Mouse (Mus musculus) hindbrain, embryonic 13.5 days (tissue): ENCODE data around the gene Srsf4. TPM values are rescaled to one million over a fixed set of nuclear protein-coding genes. Genes with fewer than 3 reads are reported as not detected.

ENCODE experiments used
- ATAC-seq: fragments of 200-750 bp; cut with Nextera tagmentation; 2 replicates; pipeline ENCODE4 v1.8.0; 2017; ENCODE audit warnings: moderate TSS enrichment; ENCODE audit not compliant: low FRiP score
- H3K27ac ChIP-seq: fragments of 300-500 bp; sonication (generic); 2 replicates; pipeline ENCODE4 v1.5.1; 2015; ENCODE audit warnings: inconsistent platforms, mild to moderate bottlenecking, moderate library complexity
- H3K27me3 ChIP-seq: fragments of 300-500 bp; sonication (generic); 2 replicates; pipeline ENCODE4 v1.6.1; 2015; ENCODE audit warnings: mild to moderate bottlenecking, inconsistent platforms
- H3K36me3 ChIP-seq: fragments of 300-500 bp; sonication (generic); 2 replicates; pipeline ENCODE4 v1.6.1; 2015; ENCODE audit warnings: mild to moderate bottlenecking, inconsistent platforms
- H3K4me1 ChIP-seq: fragments of 300-500 bp; sonication (generic); replicated peaks from 2 replicates; pipeline ENCODE4 v1.6.1; 2015; ENCODE audit warnings: inconsistent platforms
- H3K4me2 ChIP-seq: fragments of 300-500 bp; sonication (generic); 2 replicates; pipeline ENCODE4 v1.6.1; 2015; ENCODE audit warnings: inconsistent platforms, mild to moderate bottlenecking, moderate library complexity
- H3K4me3 ChIP-seq: fragments of 300-500 bp; sonication (generic); 2 replicates; pipeline ENCODE4 v1.5.1; 2015; ENCODE audit warnings: mild to moderate bottlenecking, inconsistent platforms
- H3K9ac ChIP-seq: fragments of 300-500 bp; sonication (generic); 2 replicates; pipeline ENCODE4 v1.6.1; 2015; ENCODE audit warnings: mild to moderate bottlenecking, inconsistent platforms
- H3K9me3 ChIP-seq: fragments of 300-500 bp; sonication (generic); 2 replicates; pipeline ENCODE4 v1.6.1; 2016; ENCODE audit warnings: inconsistent platforms
- WGBS: fragments of 180-500 bp; shearing (Covaris S2); methylation state at CpG from one replicate; pipeline ENCODE4 v1.1.7; 2015; 5-methylcytosine and 5-hydroxymethylcytosine counted together
- polyA plus RNA-seq: library from polyadenylated mRNA; unstranded; fragments of >200 nt; fragmentation: Nextera tagmentation; extraction: Ambion mirVana; gene quantifications from 2 replicates; pipeline ENCODE4 v1.2.1, GENCODE M21; 2015

Gene Srsf4
- polyA plus RNA-seq, result 115 and 119 TPM in 2 replicates

DNA sequence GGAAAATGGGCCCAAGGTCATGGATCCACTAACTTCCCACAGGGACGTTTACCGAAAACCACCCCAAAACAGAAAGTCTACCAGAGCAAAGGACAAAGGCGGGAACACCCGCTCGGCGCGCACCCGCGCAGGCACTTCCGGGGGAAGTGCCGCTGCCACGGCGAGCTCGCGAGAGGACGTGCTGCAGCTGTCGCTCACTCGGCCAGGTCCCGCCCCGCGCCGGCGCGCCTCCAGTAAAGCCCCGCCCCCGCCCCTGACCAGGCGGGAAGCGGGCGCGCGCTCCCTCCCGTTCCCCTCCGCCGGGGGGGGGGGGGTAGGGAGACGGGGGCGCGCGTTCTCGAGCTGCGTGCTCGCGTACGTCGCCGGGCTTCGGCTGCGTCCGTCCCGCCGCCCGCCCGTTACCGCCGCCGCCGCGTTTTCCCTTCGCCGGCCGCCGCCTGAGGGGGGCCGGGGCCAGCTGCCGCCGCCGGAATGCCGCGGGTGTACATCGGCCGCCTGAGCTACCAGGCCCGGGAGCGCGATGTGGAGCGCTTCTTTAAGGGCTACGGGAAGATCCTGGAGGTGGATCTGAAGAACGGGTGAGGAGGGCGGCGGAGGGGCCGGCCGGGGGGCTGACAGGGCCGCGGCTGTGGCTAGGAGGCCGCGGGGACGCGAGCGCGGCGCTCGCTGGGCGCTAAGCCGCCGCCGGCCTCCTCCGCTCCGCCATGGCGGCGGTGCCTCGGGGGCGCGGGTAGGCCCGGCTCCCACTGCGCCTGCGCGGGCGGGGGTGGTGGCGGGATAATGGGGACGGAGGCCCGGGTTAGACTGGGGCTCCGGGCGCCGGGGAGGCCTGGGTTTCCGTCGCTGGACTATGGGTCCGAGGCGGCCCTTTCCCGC, at the start of gene Srsf4:
TSS of gene Srsf4 (plus strand) at position 325 of the 876 bp plus-strand sequence.
- Histone ChIP-seq H3K4me2 (peak within 1 kb of the TSS; percentile 96), H3K36me3 (no peaks in the 10 kb centered on the region), H3K27me3 (no peaks in the 10 kb centered on the region), H3K4me1 (peaks cover 45% of the 10 kb centered on the region), H3K27ac (peak within 1 kb of the TSS; percentile 100), H3K9ac (peak within 1 kb of the TSS; percentile 99), H3K9me3 (no peaks in the 10 kb centered on the region), H3K4me3 (peak within 1 kb of the TSS; percentile 97)
- peak; percentile 96 for ATAC-seq
- under 1% methylated on average over 67 of the region's 116 CpGs for WGBS

- no peaks in the 10 kb centered on the region for H3K9me3 ChIP-seq
- 0 out of 2 replicates have a peak overlapping the region, but pooled peaks have one; percentile 19 for H3K9ac ChIP-seq
- H3K4me2 ChIP-seq, result no peak overlapping the region
- H3K27ac ChIP-seq, result no peak overlapping the region
- H3K4me1 ChIP-seq, result peaks cover 32% of the 10 kb centered on the region
- H3K27me3 ChIP-seq, result 0 out of 2 replicates have a peak, but pooled peaks cover 9% of the 10 kb centered on the region
- no peaks in the 10 kb centered on the region for H3K36me3 ChIP-seq
- 24% methylated on average over 3 of the region's 3 CpGs for WGBS
- H3K4me3 ChIP-seq, result no peak overlapping the region
- no peak for ATAC-seq
Measured at GRCm38 (mm10) chr4:131824939-131825338, 48.5 kb upstream of the Srsf4 start.

DNA sequence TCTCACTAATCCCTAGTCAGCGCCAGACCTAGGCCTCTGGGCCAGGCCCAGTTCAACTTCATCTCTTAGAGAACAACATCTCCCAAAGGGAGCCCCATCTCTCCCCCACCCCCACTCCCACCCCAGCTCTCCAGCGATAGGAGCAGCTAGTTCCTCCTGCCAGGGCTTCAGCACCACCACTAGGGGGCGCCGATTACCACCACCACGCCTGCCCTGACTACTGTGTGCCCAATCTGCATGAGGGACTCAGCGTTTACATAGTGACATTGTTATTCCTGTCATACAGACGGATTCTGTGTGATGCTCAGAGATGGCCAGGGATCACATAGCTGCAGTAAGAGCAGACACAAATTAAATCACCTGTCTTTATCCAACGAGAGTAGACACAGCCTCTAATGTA, 47.6 kb upstream of the Srsf4 start:
- peaks cover 7% of the 10 kb centered on the region for H3K27me3 ChIP-seq
- no peak overlapping the region for H3K4me3 ChIP-seq
- peaks cover 34% of the 10 kb centered on the region for H3K4me1 ChIP-seq
- no peak for ATAC-seq
- no peak overlapping the region for H3K9ac ChIP-seq
- no peak overlapping the region for H3K27ac ChIP-seq
- 44% methylated on average over 8 of the region's 8 CpGs for WGBS
- no peaks in the 10 kb centered on the region for H3K36me3 ChIP-seq
- H3K4me2 ChIP-seq, result no peak overlapping the region
- no peaks in the 10 kb centered on the region for H3K9me3 ChIP-seq

DNA sequence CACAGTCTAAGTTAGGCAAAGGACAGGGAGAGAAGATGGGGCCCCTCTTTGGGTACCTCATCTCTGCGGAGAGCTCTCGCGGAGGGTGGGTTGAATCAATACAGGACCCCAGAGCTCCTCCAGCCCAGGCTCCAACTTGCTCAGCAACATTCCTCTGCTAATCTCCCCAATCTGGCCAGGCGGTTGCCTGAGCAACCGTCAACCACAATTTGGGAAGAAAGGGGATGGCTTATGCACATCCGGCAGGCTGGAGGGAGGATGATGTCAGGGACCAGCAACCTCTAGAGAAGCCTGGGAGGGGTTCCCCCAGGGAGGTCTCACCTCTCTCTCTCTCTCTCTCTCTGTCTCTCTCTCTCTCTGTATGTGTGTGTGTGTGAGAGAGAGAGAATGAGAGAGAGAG, 46.5 kb upstream of the Srsf4 start:
- Histone ChIP-seq H3K9ac (no peak overlapping the region), H3K27me3 (peaks cover 10% of the 10 kb centered on the region), H3K27ac (no peak overlapping the region), H3K36me3 (no peaks in the 10 kb centered on the region), H3K9me3 (no peaks in the 10 kb centered on the region), H3K4me3 (no peak overlapping the region), H3K4me2 (no peak overlapping the region), H3K4me1 (peaks cover 24% of the 10 kb centered on the region)
- no peak for ATAC-seq
- WGBS, result 19% methylated on average over 6 of the region's 6 CpGs

GRCm38 (mm10) chr4:131829123-131829522, 44.3 kb upstream of the Srsf4 start:
- H3K4me1 ChIP-seq, result peaks cover 27% of the 10 kb centered on the region
- 81% methylated on average over 8 of the region's 8 CpGs for WGBS

DNA sequence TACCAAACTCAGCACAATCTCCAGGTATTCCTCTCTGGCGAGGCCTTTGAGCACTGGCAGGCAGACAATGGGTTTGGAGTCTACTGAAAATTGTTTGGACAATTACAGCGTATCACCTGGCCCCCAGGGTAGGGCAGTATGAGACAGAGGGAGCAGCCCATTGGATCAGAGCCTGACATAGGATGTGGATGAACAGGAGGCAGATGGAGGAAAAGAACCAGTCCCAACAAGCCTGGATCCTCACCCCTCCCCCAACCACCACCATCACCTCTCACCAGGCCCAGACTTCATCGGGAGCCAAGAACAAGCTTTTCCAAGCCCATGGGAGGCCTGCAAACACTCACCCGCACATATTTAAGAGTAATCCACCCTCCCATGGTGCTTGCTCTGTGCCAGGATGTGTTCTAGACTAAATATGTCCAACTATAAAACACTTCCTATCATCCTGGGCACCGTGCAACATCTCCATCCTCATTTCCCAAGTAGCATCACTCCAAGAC, 41.8 kb upstream of the Srsf4 start:
- Histone ChIP-seq H3K27ac (no peak overlapping the region), H3K36me3 (no peaks in the 10 kb centered on the region), H3K4me2 (no peak overlapping the region), H3K27me3 (peaks cover 36% of the 10 kb centered on the region), H3K9ac (no peak overlapping the region), H3K4me3 (no peak overlapping the region), H3K4me1 (peaks cover 27% of the 10 kb centered on the region), H3K9me3 (no peaks in the 10 kb centered on the region)
- WGBS, result 80% methylated on average over 5 of the region's 5 CpGs
- no peak for ATAC-seq

More at GRCm38 (mm10) chr4:131829123-131829522, 44.3 kb upstream of the Srsf4 start:
- H3K9ac ChIP-seq, result no peak overlapping the region
- H3K27ac ChIP-seq, result no peak overlapping the region
- no peak overlapping the region for H3K4me3 ChIP-seq
- ATAC-seq, result no peak
- H3K9me3 ChIP-seq, result no peaks in the 10 kb centered on the region
- no peak overlapping the region for H3K4me2 ChIP-seq
- no peaks in the 10 kb centered on the region for H3K36me3 ChIP-seq
- peaks cover 13% of the 10 kb centered on the region for H3K27me3 ChIP-seq

GRCm38 (mm10) chr4:131832759-131833407, 40.5 kb upstream of the Srsf4 start:
- Histone ChIP-seq H3K36me3 (no peaks in the 10 kb centered on the region), H3K4me2 (no peak overlapping the region), H3K9me3 (no peaks in the 10 kb centered on the region), H3K27me3 (peaks cover 49% of the 10 kb centered on the region), H3K4me1 (peaks cover 33% of the 10 kb centered on the region), H3K27ac (no peak overlapping the region), H3K9ac (no peak overlapping the region), H3K4me3 (no peak overlapping the region)
- 82% methylated on average over 3 of the region's 3 CpGs for WGBS
- ATAC-seq, result no peak

- H3K9me3 ChIP-seq, result no peaks in the 10 kb centered on the region
- H3K27me3 ChIP-seq, result peaks cover 56% of the 10 kb centered on the region
- no peaks in the 10 kb centered on the region for H3K36me3 ChIP-seq
- H3K9ac ChIP-seq, result peak overlapping the region; percentile 46
- H3K4me3 ChIP-seq, result no peak overlapping the region
- 30% methylated on average over 9 of the region's 9 CpGs for WGBS
- no peak for ATAC-seq
- H3K4me2 ChIP-seq, result no peak overlapping the region
- H3K4me1 ChIP-seq, result peaks cover 40% of the 10 kb centered on the region
- H3K27ac ChIP-seq, result no peak overlapping the region
Measured at GRCm38 (mm10) chr4:131833971-131834609, 39.3 kb upstream of the Srsf4 start.

DNA sequence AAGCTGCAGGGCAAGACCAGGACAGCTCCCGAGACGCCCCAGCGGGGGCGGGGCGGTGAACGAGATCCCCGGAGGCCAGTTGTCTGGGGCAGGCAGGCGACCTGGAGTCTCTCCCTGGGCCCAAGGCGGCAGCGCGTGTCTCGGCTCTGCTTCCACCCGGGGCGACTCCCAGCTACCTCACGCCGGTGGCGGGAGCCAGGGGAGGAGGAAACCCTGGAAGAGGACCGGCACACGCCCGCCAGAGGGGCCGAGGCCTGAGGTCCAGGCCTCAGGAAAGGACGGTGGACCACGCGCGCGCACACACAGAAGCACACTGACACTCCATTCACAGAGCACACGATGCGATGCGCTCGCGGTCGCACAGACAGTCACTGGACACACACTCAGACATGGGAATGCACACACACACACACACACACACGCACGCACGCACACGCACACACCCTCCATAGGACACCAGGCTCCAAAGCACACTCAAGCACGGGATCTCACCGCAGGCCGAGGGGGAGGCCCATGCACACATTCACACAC, 37.0 kb upstream of the Srsf4 start:
- no peak for ATAC-seq
- Histone ChIP-seq H3K27me3 (peaks cover 68% of the 10 kb centered on the region), H3K9ac (peak overlapping the region; percentile 80), H3K4me2 (peak overlapping the region; percentile 99), H3K9me3 (no peaks in the 10 kb centered on the region), H3K27ac (no peak overlapping the region), H3K36me3 (no peaks in the 10 kb centered on the region), H3K4me3 (peak overlapping the region; percentile 60), H3K4me1 (peaks cover 34% of the 10 kb centered on the region)
- under 1% methylated on average over 39 of the region's 39 CpGs for WGBS

DNA sequence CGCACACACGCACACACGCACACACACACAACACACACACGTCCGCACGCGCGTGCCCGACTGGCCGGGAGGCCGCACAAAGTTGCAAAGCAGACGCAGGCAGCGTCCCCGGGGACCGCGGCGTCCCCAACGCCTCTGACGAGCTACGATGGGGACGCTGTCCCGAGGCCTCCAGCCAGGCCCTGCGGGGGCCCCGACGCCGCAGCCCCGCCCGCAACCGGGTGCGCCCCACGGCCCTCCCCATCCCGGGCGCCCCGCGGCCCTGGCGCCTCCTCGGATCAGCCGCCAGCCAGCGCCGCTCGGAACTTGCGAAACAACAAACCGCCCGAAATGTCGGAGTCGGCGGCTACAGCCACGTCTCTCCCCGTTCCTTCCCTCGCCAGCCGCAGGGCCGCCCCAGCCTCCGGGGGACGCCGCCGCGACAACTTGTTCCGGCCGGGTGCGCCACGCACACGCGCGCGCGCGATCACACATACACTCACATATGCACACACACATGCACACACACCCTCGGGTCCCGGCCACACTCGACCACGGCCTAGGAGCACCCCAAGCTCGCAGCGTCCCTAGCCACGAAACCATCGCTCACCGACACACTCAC, 36.4 kb upstream of the Srsf4 start:
- ATAC-seq, result 0 out of 2 replicates have a peak, but pooled peaks have one; percentile 14
- under 1% methylated on average over 68 of the region's 76 CpGs for WGBS
- no peaks in the 10 kb centered on the region for H3K36me3 ChIP-seq
- peak overlapping the region; percentile 99 for H3K4me2 ChIP-seq
- no peak overlapping the region for H3K27ac ChIP-seq
- H3K4me3 ChIP-seq, result peak overlapping the region; percentile 60
- H3K9me3 ChIP-seq, result no peaks in the 10 kb centered on the region
- peaks cover 34% of the 10 kb centered on the region for H3K4me1 ChIP-seq
- peaks cover 73% of the 10 kb centered on the region for H3K27me3 ChIP-seq
- H3K9ac ChIP-seq, result peak overlapping the region; percentile 80

DNA sequence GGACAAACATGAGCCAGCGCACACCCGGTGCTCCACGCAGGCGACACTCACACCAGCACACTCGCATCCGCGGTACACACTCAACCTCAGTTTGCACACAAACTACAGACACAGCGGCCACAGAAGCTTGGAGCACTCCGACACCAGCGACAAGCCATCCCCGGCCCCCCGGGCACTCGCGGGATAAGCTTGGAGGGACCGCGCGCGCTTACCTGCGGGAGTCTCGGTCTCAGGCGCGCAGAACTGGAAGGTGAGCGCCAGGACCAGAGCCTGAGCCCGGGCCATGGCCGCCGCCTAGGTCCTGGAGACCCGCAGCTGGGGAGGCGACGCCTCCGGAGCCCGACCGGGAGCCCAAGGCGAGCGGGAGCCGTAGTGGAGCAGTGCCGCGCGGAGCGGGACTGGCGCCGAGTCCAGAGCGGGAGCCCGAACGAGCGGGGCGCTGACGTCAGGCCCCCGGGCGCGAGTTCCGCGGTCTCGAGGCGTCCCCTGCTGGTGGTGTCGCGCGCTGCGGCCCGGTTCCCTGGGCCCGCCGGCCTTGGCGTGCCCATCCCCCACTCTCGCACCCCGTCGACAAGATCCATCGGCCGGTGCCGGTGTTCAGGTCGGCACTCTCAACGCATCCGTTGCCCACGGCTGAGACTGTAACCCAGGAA, 35.4 kb upstream of the Srsf4 start, which contains the start of gene Ptpru:
TSS of gene Ptpru (minus strand) at position 417 of the 653 bp plus-strand sequence.
- Histone ChIP-seq H3K27me3 (peaks cover 74% of the 10 kb centered on the region), H3K27ac (0 out of 2 replicates have a peak within 1 kb of the TSS, but pooled peaks have one; percentile 2)
- under 1% methylated on average over 70 of the region's 72 CpGs for WGBS

More for the DNA sequence above, 35.4 kb upstream of the Srsf4 start, which contains the start of gene Ptpru:
- Histone ChIP-seq H3K9me3 (no peaks in the 10 kb centered on the region), H3K4me3 (peak within 1 kb of the TSS; percentile 60), H3K4me2 (peak within 1 kb of the TSS; percentile 99), H3K4me1 (peaks cover 34% of the 10 kb centered on the region), H3K9ac (peak within 1 kb of the TSS; percentile 80), H3K36me3 (no peaks in the 10 kb centered on the region)
- peak; percentile 81 for ATAC-seq
